Mouse (Mus musculus): ENCODE results near the gene Ino80. TPM values are rescaled to one million over a fixed set of nuclear protein-coding genes. Genes with fewer than 3 reads are reported as not detected.

The Ino80 gene
- polyA plus RNA-seq, 1 experiment from 2014 or later: 4.2 TPM

GRCm38 (mm10) chr2:119327942-119328526 is 149.5 kb downstream of the Ino80 start:
- H3K4me2 ChIP-seq (replicated peaks): peak overlapping the region; percentile 79
- ATAC-seq: no peak
- no peak overlapping the region for H3K27ac ChIP-seq
- no peaks in the 10 kb centered on the region for H3K9me3 ChIP-seq
- H3K9ac ChIP-seq (replicated peaks): no peak overlapping the region
- peaks cover 56% of the 10 kb centered on the region for H3K4me1 ChIP-seq (replicated peaks)
- H3K4me3 ChIP-seq (replicated peaks): peak overlapping the region; percentile 48
- 16% methylated on average over 11 of the region's 11 CpGs for WGBS
- H3K27me3 ChIP-seq: peaks cover 95% of the 10 kb centered on the region
- no peaks in the 10 kb centered on the region for H3K36me3 ChIP-seq

DNA sequence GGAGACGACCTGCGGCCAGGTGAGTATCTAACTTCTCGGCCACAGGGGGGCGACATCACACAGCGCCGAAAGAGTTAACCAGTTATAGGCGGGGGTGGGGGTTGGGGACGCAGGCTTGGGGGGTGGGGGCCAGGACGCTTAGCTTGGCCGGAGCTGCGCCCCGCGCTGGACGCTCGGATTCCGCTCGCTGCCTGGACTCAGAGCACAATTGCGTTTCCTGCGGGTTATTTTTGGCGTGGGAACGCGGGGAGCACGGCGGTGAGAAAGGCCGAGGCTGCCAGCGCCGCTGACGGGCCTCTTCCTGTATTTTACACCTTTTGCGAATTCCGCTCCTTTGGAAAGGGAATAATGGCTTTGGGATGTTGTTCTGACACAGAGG is 150.4 kb downstream of the Ino80 start:
- Histone ChIP-seq H3K4me2 (replicated peaks) (peak overlapping the region; percentile 79), H3K9me3 (no peaks in the 10 kb centered on the region), H3K27ac (no peak overlapping the region), H3K4me1 (replicated peaks) (peaks cover 66% of the 10 kb centered on the region), H3K36me3 (no peaks in the 10 kb centered on the region), H3K9ac (replicated peaks) (peak overlapping the region; percentile 60), H3K27me3 (peaks cover 98% of the 10 kb centered on the region), H3K4me3 (replicated peaks) (peak overlapping the region; percentile 48)
- ATAC-seq: no peak
- 0% methylated on average over 30 of the region's 30 CpGs for WGBS

DNA sequence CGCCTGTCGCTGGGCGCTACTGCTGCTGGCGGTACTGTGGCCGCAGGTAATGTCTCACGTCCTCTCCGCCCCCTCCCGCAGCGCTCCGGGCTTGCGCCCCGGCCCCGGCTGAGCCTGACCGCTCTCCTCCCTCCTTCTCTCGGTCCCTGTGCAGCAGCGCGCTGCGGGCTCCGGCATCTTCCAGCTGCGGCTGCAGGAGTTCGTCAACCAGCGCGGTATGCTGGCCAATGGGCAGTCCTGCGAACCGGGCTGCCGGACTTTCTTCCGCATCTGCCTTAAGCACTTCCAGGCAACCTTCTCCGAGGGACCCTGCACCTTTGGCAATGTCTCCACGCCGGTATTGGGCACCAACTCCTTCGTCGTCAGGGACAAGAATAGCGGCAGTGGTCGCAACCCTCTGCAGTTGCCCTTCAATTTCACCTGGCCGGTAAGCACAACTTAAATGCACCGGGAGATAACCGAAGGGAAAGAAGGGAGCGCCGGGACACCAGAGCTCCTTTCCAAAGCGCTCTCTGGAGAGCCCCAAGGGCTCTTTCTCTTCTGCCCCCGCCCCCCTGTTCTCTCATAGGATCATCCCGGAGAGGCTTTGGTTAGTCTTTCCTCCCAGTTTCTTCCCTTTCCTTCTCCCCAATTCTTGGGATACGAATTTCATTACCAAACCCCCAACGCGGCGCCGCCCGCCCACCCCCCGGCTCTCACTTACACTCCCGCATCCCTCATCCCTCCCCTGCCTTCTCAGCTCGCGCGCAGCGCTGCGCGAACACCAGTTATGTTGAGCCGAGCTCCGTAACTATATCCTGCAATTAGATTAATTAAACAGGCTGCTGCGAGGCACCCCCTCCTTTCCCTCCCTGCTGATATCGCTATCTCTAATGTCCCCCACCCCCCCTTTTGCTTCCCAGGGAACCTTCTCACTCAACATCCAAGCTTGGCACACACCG is 151.1 kb downstream of the Ino80 start:
- Histone ChIP-seq H3K9me3 (no peaks in the 10 kb centered on the region), H3K4me3 (replicated peaks) (peak overlapping the region; percentile 48), H3K4me2 (replicated peaks) (peak overlapping the region; percentile 79), H3K4me1 (replicated peaks) (peaks cover 72% of the 10 kb centered on the region), H3K27ac (no peak overlapping the region), H3K9ac (replicated peaks) (peak overlapping the region; percentile 61), H3K36me3 (no peaks in the 10 kb centered on the region), H3K27me3 (peaks cover 98% of the 10 kb centered on the region)
- no peak for ATAC-seq
- under 1% methylated on average over 61 of the region's 61 CpGs for WGBS

DNA sequence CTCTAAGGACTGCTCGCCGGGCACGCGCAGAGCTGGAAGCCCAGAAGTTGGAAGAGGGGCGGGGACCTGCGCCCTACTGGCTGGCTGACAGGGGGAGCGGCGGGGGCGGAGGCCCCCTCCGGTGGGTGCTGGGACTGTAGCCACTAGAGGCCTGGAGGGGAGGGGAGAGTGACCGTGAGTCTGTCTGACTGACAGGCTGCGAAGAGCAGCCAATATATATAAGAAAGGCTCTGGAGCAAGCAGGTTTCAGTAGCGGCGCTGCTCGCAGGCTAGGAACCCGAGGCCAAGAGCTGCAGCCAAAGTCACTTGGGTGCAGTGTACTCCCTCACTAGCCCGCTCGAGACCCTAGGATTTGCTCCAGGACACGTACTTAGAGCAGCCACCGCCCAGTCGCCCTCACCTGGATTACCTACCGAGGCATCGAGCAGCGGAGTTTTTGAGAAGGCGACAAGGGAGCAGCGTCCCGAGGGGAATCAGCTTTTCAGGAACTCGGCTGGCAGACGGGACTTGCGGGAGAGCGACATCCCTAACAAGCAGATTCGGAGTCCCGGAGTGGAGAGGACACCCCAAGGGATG is 151.8 kb downstream of the Ino80 start, which contains the start of gene Dll4:
Gene Dll4 (plus strand): TSS at position 217 of the 576 bp plus-strand sequence.
- Histone ChIP-seq H3K9me3 (no peaks in the 10 kb centered on the region), H3K4me3 (replicated peaks) (peak within 1 kb of the TSS; percentile 48), H3K4me2 (replicated peaks) (peak within 1 kb of the TSS; percentile 79), H3K4me1 (replicated peaks) (peaks cover 80% of the 10 kb centered on the region), H3K27ac (no peak within 1 kb of the TSS), H3K9ac (replicated peaks) (peak within 1 kb of the TSS; percentile 61), H3K27me3 (peaks cover 98% of the 10 kb centered on the region), H3K36me3 (no peaks in the 10 kb centered on the region)
- under 1% methylated on average over 33 of the region's 33 CpGs for WGBS
- ATAC-seq: no peak

- no peaks in the 10 kb centered on the region for H3K9me3 ChIP-seq
- no peak overlapping the region for H3K9ac ChIP-seq (replicated peaks)
- 0 out of 2 replicates have a peak, but pooled peaks have one; percentile 0 for ATAC-seq
- WGBS: under 1% methylated on average over 32 of the region's 32 CpGs
- H3K4me3 ChIP-seq (replicated peaks): peak overlapping the region; percentile 48
- H3K4me1 ChIP-seq (replicated peaks): peaks cover 80% of the 10 kb centered on the region
- no peaks in the 10 kb centered on the region for H3K36me3 ChIP-seq
- peaks cover 97% of the 10 kb centered on the region for H3K27me3 ChIP-seq
- peak overlapping the region; percentile 79 for H3K4me2 ChIP-seq (replicated peaks)
- H3K27ac ChIP-seq: no peak overlapping the region
Observed at GRCm38 (mm10) chr2:119324576-119325318, 152.7 kb downstream of the Ino80 start.

DNA sequence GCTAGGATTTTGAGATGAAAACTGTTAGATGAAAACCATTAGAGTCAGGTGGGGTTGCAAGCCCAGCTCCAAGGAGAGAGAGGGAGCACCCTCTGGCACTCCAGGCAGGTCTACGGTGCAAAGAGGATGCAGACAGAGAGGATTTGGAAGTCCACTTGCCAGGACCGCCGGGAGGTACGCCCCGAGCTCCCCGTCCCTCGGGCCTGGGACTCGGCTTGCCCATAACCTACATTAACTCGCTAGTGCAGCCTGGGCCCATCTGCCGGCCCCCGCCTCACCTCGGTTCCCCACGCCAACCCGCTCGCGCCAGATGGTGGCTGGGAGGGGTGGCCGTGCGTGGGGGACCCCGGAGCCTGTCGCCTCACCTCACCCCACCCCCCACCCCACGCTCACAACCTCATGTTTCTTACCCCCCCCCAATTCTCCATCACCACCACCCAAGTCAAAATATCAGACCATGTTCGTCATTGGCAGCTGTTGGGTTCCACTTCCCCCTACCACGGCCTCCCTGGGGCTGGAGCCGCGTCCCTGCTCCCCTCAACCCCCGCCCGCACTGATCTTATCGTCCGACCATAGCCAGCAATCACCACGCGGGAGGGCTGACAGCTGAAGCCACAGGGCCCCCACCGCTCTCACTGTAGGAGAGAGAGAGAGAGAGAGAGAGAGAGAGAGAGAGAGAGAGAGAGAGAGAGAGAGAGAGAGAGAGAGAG is 153.5 kb downstream of the Ino80 start:
- Histone ChIP-seq H3K9ac (replicated peaks) (no peak overlapping the region; the same call in 1 of the 2 replicates), H3K4me1 (replicated peaks) (peaks cover 76% of the 10 kb centered on the region), H3K27ac (no peak overlapping the region), H3K9me3 (no peaks in the 10 kb centered on the region), H3K4me2 (replicated peaks) (peak overlapping the region; percentile 79), H3K27me3 (peaks cover 97% of the 10 kb centered on the region), H3K36me3 (no peaks in the 10 kb centered on the region), H3K4me3 (replicated peaks) (peak overlapping the region; percentile 48)
- no peak for ATAC-seq
- WGBS: 3% methylated on average over 31 of the region's 32 CpGs

Other genes with a start within 250 kb of the Ino80 start
- gene Ppp1r14d, start 247.8 kb downstream of the Ino80 start, polyA plus RNA-seq (2015; fragmentation: Nextera tagmentation; extraction: Ambion mirVana): not detected in 2 replicates
- 0.34 and 0.48 TPM in 2 replicates for gene Spint1, start 240.3 kb downstream of the Ino80 start, polyA plus RNA-seq (2015; fragmentation: Nextera tagmentation; extraction: Ambion mirVana)
- 15.1 and 15.5 TPM in 2 replicates for gene Rhov, start 206.4 kb downstream of the Ino80 start, polyA plus RNA-seq (2015; fragmentation: Nextera tagmentation; extraction: Ambion mirVana)
- gene Vps18, start 188.9 kb downstream of the Ino80 start, polyA plus RNA-seq (2015; fragmentation: Nextera tagmentation; extraction: Ambion mirVana): 26.0 and 26.3 TPM in 2 replicates
- 5.4 and 5.9 TPM in 2 replicates for gene Dll4, start 151.9 kb downstream of the Ino80 start, polyA plus RNA-seq (2015; fragmentation: Nextera tagmentation; extraction: Ambion mirVana)
- 4.0 and 4.3 TPM in 2 replicates for gene Chac1, start 126.5 kb downstream of the Ino80 start, polyA plus RNA-seq (2015; fragmentation: Nextera tagmentation; extraction: Ambion mirVana)
- 0.42 and 0.44 TPM in 2 replicates for gene Exd1, start 69.9 kb upstream of the Ino80 start, polyA plus RNA-seq (2015; fragmentation: Nextera tagmentation; extraction: Ambion mirVana)
- gene Chp1, start 70.0 kb upstream of the Ino80 start, polyA plus RNA-seq (2015; fragmentation: Nextera tagmentation; extraction: Ambion mirVana): 61.2 and 63.4 TPM in 2 replicates
- gene Nusap1, start 140.6 kb upstream of the Ino80 start, polyA plus RNA-seq (2015; fragmentation: Nextera tagmentation; extraction: Ambion mirVana): 35.7 and 36.4 TPM in 2 replicates
- 12.6 and 13.5 TPM in 2 replicates for gene Oip5, start 140.8 kb upstream of the Ino80 start, polyA plus RNA-seq (2015; fragmentation: Nextera tagmentation; extraction: Ambion mirVana)
- 40.8 and 41.2 TPM in 2 replicates for gene Ndufaf1, start 185.1 kb upstream of the Ino80 start, polyA plus RNA-seq (2015; fragmentation: Nextera tagmentation; extraction: Ambion mirVana)
- 64.4 and 69.8 TPM in 2 replicates for gene Rtf1, start 197.4 kb upstream of the Ino80 start, polyA plus RNA-seq (2015; fragmentation: Nextera tagmentation; extraction: Ambion mirVana)

Data from midbrain, embryonic 13.5 days (tissue).